Mouse (Mus musculus): ENCODE measurements at regions not wholly inside any gene's neighbourhood (a gene's known extent, or its start where the extent isn't known, plus 50 kb on each side); places are given as distances from the start of the nearest gene placed in this dataset.

GRCm38 (mm10) chr9:100404426-100404825, 82.2 kb downstream of the Il20rb start:
- no peak for DNase-seq

- DNase-seq = peak; percentile 30 to 35
Observed at GRCm38 (mm10) chr9:100400366-100400765, 86.2 kb downstream of the Il20rb start.

- no peak for DNase-seq
Observed at GRCm38 (mm10) chr9:100396340-100396910, 90.2 kb downstream of the Il20rb start.

GRCm38 (mm10) chr9:100395711-100396110, 90.9 kb downstream of the Il20rb start:
- DNase-seq = peak; percentile 58 to 68

- DNase-seq = no peak
Observed at GRCm38 (mm10) chr9:100394632-100395031, 92.0 kb downstream of the Il20rb start.

GRCm38 (mm10) chr9:100394166-100394565, 92.4 kb downstream of the Il20rb start:
- no peak for DNase-seq

- DNase-seq = no peak
Observed at GRCm38 (mm10) chr9:100392262-100392661, 94.3 kb downstream of the Il20rb start.

- no peak for DNase-seq
Observed at GRCm38 (mm10) chr9:100391566-100392213, 94.9 kb downstream of the Il20rb start.

GRCm38 (mm10) chr9:100388393-100388792, 98.2 kb downstream of the Il20rb start:
- no peak for DNase-seq

GRCm38 (mm10) chr9:100387171-100387685, 99.4 kb downstream of the Il20rb start:
- DNase-seq = no peak

- DNase-seq = peak; percentile 55 to 68
Observed at GRCm38 (mm10) chr9:100382492-100382891, 104.1 kb downstream of the Il20rb start.

- no peak for DNase-seq
Observed at GRCm38 (mm10) chr9:100369921-100370320, 116.7 kb downstream of the Il20rb start.

- DNase-seq = no peak
Observed at GRCm38 (mm10) chr9:100366816-100367215, 119.8 kb downstream of the Il20rb start.

GRCm38 (mm10) chr9:100359934-100360716, 126.5 kb downstream of the Il20rb start:
- DNase-seq = peak in 1 of 2 experiments; percentile 4

GRCm38 (mm10) chr9:100357553-100357952, 129.0 kb downstream of the Il20rb start:
- no peak for DNase-seq

GRCm38 (mm10) chr9:100340796-100341195, 145.8 kb downstream of the Il20rb start:
- no peak for DNase-seq

GRCm38 (mm10) chr9:100307765-100308164, 178.8 kb downstream of the Il20rb start:
- DNase-seq = no peak

GRCm38 (mm10) chr9:100307364-100307763, 179.2 kb downstream of the Il20rb start:
- DNase-seq = no peak

- DNase-seq = no peak
Observed at GRCm38 (mm10) chr9:100303762-100304161, 182.8 kb downstream of the Il20rb start.

GRCm38 (mm10) chr9:100301613-100302012, 185.0 kb downstream of the Il20rb start:
- DNase-seq = peak in 1 of 2 experiments; percentile 15

- no peak for DNase-seq
Observed at GRCm38 (mm10) chr9:100277361-100277760, 209.2 kb downstream of the Il20rb start.

GRCm38 (mm10) chr9:100266528-100267387, 219.8 kb downstream of the Il20rb start:
- DNase-seq = no peak

GRCm38 (mm10) chr9:100252409-100252808, 234.2 kb downstream of the Il20rb start:
- no peak for DNase-seq

Measured in cerebellum, adult 18-20 months (tissue).